Mouse (Mus musculus) spleen, embryonic (tissue): ENCODE data around the gene Ncor1.
"Not testable (repeated sequence)": the region's sequence is repeated elsewhere in the genome, so short reads cannot be mapped to it uniquely, and the experiment has no call there.

Source experiments
- CTCF ChIA-PET: fragments of 350-600 bp; sonication (Branson Sonifier 250); formaldehyde crosslinking; loops from one replicate; lab custom pipeline; 2022; lab: Charles Lee

The Ncor1 gene

DNA sequence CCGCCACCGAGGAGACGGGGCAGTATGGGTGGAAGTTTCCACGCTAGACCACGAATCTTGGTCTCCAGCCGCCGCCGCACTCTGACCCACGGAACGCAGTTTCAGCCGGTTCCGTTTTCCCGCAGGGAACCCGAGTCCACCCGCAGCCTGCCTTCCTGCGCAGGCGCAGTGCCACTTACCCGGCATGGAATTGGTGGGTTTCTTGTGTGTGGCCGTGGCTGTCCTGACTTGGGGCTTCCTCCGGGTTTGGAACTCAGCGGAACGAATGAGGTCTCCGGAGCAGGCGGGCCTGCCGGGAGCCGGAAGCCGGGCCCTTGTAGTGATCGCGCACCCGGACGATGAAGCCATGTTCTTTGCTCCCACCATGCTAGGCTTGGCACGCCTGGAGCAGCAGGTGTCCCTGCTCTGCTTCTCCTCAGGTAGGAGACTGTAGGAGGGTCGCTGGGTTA is at the start of gene Ncor1, which contains the start of gene Pigl:
Ncor1 (minus strand) TSS at position 266 of the 449 bp plus-strand sequence.
Pigl (plus strand) TSS at position 185 of the 449 bp plus-strand sequence.
- CTCF ChIA-PET, result no interaction called here

DNA sequence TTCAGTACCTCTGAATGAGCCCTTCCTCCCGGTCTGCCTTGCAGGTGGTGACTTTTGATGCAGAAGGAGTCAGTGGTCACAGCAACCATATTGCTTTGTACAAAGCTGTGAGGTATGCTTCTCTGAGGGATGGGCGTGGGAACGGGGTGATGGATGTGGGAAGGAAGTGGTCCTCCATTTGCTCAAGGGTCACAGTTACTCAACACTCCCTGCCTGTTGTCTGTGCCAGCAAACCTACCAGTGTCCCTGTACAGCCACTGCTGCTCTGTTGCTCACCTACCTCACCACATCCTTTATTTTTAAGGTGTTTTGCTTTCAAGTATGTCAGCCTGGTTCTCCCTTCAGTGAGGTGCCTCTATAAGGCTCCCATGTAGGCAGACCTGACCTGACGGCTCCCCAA is 49.3 kb upstream of the Ncor1 start:
- CTCF ChIA-PET, result interaction anchor here (0.6 kb wide), 1 partner anchor 46 kb away, joined by 3 read pairs; no protein-coding TSS in a partner anchor

DNA sequence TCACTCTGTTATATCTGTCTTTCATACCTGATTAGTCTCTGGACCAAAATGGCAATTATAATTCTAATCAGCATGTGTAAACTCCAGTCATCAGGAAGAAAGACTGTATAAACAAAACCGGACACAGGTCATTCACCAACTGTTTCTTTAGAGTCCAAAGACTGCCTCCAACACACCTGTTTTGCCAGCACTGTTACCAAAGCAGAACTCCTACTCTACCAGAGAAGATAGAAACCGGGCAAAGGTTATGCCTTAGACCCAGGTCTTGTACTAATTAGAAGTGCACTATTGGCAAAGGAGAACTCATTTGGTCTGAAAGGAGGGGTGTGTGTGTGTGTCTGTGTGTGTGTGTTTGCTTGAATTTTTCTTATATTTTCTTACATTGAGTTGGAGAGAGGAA is 42.2 kb upstream of the Ncor1 start:
- CTCF ChIA-PET, result no interaction called here

DNA sequence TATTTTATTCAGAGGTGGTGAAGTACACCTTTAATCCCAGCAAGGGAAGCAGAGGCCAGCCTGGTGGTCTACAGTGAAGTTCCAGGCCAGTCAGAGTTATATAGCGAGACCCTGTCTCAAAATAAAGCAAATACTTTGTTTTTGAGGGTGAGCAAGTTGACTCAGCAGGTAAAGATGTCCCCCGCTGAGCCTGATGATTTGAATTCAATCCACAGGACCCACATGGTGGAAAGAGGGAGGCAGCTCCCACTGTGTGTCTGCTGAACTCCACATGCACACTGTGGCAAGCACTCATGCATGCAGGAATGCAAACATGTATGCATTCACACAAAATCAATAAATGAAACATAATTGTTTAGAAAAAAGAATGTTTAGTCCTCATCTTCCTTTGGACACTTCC is 40.5 kb upstream of the Ncor1 start:
- CTCF ChIA-PET, result no interaction called here

DNA sequence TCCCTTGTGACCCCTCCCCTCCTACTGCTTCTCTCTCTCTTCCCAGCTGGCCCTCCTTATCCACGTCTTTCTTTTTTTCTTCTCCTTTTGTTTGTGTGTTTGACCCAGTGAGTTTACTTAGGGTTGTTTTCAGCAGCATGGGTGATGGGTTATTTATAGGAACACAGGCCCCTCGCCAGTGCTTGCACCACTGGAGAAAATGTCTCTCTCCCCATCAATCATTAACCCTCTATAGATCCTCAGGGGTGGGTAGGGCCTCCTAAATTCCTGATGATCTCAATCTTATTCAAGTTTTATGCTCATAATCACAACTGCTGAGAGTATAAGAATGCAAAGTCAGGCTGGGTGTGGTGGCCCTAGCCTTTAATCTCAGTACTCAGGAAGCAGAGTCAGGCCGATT is 38.8 kb upstream of the Ncor1 start:
- CTCF ChIA-PET, result no interaction called here

DNA sequence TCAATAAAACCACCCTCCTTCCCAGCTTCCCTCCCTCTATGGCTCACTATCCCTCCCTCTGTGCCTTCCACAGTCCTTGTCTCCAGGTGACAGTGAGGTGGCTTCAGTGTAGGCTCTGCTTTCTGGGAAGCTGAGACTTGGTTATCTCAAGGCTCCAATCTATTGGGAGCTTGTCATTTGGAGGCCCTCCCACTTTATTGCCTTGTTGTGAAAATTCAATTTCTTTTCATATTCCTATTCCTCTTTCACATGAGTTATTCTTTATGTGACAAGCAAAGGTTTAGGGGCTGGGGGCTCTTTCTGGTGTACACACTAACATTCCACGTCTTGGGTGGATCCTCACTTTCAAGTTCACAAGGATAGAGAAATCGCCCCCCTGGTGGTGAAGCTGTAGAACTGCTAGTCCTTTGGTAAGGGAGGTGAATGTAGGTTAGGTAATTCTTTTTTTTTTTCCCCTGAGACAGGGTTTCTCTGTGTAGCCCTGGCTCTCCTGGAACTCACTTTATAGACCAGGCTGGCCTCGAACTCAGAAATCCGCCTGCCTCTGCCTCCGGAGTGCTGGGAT is 37.9 kb upstream of the Ncor1 start:
- CTCF ChIA-PET, result interaction anchor here (0.9 kb wide), 1 partner anchor 23 kb away, joined by 3 read pairs; no protein-coding TSS in a partner anchor

DNA sequence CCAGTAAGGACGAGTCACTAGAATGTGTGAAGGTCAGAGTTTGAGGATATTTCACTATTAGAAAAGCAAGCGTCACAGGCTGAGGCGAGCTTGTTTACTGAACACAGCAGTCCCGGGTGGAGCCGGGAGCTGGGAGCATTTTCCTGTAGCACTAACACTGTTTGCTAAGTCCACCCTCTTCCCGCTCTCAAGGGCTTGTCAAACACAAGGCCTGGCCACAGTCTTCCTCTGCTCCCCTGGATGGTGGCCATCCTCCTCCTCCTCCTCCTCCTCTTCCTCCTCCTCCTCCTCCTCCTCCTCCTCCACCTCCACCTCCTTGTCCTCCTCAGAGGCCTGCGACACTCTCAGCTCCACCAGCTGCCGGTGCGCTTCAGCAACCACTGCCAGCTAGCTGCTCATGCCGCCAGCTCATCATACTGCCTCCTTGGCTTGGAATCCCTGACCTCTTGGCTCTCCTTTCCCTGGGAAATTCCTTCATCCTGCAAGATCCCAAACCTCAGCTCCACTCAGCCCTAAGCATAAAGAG is 37.0 kb upstream of the Ncor1 start:
- CTCF ChIA-PET, result interaction anchor here (0.6 kb wide), 1 partner anchor 28 kb away, joined by 4 read pairs; no protein-coding TSS in a partner anchor

DNA sequence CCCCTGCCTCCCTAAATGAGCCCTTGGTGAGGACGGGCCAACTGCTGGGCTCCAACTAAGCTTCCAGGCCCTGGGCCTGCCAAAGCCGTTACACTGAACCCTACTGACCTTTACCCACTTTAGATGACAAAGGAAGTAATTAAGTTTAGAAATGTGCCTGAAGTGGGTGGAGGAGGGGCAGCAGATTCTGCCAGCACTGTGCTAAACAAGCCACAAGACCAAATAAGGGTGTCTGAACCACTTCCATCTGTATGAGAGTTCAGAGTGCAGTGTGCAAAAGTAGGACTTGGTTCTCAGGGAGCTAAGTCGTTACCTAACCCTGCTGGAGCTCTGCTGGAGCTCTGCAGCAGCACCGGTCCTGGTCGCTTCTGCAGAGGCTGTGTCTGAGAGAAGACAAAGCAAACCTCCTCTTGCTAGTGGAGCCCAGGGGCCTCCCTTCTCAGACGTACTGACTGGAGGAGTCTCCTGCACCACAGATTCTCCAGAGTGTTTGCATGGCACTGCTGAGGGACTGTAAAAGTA is 36.5 kb upstream of the Ncor1 start:
- CTCF ChIA-PET, result interaction anchor here (0.6 kb wide), 1 partner anchor 28 kb away, joined by 4 read pairs; no protein-coding TSS in a partner anchor

DNA sequence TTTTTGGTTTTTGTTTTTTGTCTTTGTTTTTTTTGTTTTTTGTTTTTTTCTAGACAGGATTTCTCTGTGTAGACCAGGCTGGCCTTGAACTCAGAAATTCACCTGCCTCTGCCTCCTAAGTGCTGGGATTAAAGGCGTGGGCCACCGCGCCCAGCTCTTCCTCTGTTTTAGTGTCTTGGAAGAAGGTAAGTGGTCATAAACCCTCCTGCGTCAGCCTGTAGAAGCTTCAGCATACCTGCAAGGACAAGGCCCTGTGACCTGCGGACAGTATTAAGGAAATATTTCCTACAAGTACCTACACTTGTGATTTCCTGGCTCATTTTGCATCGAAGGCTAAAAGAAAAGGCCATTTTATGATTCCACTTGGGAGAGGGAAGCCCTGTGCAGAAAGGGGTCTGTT is 35.4 kb upstream of the Ncor1 start:
- CTCF ChIA-PET, result no interaction called here

DNA sequence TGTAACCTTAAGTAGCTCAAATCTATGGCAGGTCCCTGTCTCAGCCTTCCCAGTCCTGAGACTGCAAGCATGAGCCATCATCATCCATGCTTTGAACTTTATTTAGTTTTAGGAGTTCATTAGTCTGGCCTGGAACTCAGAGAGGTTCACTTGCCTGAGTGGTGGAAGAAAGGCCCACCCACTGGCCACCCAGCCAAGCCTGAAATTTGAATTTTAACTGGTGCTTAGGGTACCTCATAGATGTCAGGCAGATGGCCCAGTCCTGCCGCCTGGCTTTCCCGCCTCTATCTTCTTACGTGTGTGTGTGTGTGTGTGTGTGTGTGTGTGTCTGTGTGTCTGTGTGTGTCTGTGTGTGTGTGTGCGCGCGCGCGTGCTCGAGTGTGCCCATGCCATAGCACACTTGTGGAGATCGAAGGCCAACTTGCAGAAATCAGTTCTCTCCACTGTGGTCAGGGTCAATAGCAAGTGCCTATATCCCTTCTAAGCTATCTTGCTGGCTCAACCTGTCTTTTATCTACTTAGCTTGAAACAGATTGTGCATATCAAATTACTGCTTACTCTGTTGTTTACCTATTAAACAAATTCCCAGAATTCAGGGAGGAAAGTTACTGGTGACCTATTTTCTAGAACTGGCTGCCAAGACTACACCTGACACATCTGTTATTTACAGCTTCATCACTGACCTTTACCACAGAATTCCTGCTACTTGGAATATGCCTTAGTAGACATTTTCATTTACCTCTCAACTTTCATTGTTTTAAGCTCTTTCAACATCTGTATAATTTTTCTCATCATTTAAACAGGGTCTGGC is 29.4 kb upstream of the Ncor1 start:
- CTCF ChIA-PET, result interaction anchor here (0.7 kb wide), 1 partner anchor 103 kb away, joined by 3 read pairs; no protein-coding TSS in a partner anchor

DNA sequence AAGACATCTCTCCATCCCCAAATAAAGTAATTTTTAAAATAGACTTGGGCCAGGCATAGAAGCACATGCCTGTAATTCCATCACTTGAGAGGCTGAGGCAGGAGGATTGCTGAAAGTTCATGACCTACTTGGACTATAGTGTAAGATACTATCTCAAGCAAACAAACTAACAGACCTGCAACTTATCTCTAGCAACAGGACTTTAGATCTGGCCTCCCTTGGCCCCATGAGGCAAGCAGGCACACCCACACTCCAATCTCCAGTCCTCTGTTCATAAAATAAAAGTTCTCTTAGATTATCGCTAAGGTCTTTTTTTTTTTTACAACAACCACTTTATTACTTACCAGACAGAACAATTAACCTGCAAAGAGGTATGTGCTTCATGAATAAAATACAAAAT is 28.6 kb upstream of the Ncor1 start:
- CTCF ChIA-PET, result no interaction called here

DNA sequence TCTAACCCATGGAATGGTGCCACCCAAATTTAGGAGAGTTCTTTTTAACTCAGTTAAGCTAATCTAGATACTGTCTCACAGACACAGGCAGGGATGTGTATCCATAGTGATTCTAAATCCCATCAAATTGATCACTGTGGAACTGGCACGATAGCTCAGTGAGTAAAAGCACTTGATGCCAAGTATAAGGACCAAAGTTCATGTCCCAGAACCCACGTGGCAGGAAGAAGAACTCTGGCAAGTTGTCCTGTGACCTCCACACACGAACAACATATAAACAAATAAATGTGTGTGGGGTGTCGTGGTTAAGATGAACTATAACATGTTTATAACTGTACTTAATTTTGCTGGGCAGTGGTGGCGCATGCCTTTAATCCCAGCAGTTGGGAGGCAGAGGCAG is 21.2 kb upstream of the Ncor1 start:
- CTCF ChIA-PET, result no interaction called here

DNA sequence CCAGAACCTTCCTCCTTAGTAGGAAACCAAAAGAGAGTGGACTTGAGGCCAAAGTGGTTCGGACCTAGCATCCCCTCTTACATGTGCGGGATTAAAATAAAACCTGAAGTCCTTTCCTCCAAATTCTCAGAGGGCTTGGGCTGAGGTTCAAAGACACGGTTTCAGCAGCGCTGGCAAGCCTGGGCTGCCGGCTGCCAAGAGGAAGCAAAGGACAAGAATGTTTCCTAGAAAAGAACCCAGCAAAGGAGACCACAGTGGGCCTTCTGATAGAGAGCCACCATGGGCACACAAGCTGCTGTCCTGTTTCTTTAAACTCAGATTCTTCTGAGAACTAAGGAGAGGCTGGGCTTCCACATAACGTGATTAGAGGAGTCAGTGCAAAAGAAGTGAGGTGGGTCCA is 20.6 kb upstream of the Ncor1 start:
- CTCF ChIA-PET, result no interaction called here

DNA sequence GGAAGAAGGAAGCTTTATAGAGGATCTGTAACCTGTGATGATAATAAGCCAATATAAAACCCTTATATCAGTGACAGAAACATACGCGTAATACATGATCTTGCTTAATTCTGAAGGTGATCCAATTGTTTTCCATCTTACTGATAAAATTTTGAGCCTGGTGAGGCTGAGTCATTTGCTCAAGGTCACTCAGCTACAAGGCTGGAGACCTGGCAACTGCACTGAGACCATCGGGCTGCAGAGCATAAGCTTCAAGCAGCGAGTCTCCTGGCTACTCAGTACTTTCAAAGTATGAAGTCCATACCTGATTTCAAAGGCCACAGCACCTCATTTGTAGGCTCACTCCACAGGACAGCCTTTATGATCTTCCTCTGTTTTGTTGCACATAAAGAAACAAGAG is 17.8 kb upstream of the Ncor1 start:
- CTCF ChIA-PET, result no interaction called here

DNA sequence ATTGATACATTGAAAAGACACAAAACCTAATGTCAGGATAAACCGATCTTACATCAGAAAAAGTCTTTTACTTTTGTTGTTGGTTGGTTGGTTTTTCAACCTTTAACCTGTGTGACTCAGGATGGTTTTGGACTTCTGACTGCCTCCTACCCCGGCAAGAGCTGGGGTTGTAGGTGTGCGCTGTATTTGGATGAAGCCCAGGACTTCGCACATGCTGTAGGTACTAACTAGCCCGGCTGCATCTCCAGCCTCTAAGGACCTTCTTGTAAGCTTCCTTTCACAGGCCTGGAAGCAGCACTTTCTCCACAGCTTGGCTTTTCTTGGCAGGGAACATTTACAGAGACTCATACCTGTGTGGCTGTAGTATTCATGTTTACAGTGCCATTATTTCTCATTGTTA is 15.2 kb upstream of the Ncor1 start:
- CTCF ChIA-PET, result no interaction called here

DNA sequence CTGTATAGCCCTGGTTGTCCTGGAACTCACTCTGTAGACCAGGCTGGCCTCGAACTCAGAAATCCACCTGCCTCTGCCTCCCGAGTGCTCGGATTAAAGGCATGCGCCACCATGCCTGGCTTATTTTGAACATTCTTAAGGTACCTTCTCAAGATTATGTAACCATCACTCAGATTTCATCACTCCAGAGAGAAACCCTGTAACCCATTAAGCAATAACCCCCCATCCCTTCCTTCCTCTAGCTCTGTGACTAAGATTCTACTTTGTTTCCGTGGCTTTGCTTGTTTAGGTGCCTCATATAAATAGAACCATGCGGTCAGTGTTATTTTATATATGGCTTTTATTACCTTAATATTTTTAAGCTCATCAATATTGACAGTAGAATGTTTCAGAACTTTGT is 12.1 kb upstream of the Ncor1 start:
- CTCF ChIA-PET, result no interaction called here

DNA sequence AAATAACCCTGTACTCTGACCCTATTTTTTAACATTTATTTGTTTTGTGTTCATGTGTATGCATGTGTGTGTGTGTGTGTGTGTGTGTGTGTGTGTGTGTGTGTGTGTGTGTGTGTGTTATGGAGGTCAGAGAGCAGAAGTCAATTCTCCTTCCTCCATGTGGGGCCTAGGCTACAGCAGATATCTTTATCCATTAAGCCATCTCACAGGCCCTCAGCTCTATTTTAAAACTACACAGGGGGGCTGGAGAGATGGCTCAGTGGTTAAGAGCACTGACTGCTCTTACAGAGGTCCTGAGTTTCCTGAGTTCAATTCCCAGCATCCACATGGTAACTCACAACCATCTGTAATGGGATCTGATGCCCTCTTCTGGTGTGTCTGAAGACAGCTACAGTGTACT is 8.9 kb upstream of the Ncor1 start:
- CTCF ChIA-PET, result interaction anchor here (0.6 kb wide), 1 partner anchor 12 kb away, joined by 3 read pairs; no protein-coding TSS in a partner anchor

DNA sequence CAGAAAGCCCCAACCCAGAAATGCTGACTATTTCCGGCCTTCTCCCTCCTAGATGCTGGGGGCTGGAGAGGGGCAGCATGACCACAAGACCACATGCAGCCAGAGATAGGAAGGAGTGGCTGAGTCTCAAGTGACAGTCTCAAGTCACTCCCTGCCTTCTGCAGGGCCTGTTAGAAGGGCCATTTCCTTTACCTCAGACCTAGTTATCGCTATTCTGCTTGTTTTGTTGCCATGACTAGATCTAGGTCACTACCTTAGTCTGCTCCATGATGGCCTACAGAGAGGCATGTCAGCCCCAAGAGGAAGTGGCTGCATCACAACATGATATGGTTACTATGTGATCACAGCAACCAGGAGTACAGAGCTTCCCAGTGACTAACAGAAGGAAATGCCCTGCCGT is 8.2 kb upstream of the Ncor1 start:
- CTCF ChIA-PET, result no interaction called here

DNA sequence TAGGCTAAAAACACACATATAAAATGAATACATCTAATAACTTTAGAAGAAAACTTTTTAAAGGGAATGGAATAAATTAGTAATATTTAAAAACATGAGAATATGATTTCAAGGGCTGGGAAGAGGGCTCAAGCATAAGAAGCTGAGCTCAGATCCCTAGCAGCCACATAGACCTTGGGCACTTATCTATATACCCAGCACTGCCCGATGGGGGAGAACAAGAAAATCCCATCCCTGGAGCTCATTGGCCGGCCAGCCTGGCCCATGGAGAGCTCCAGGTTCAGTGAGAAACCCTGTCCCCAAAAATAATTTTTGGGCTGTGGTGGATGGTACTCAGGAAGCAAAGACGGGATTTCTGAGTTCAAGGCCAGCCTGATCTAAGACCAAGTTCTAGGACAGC is 7.5 kb upstream of the Ncor1 start:
- CTCF ChIA-PET, result no interaction called here

DNA sequence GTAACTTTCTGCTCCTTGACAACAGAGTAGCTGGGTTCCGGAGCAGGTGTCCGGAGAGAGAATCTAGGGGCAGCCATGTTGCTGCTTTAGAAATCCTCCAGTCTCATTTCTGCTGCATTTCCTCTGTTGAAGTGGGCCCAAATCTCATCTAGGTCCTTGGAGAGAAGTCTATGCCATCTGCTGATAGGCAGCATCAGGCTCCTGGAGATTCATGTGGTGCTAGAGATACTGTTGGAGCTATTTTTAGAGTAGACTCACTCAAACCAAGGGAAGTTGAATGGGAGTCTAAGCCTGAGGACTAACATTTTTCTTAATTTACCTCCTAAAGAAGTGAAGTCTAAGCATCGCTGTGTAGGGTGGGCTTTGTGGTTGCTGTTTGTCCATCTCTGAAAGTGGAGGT is 6.4 kb upstream of the Ncor1 start:
- CTCF ChIA-PET, result no interaction called here

DNA sequence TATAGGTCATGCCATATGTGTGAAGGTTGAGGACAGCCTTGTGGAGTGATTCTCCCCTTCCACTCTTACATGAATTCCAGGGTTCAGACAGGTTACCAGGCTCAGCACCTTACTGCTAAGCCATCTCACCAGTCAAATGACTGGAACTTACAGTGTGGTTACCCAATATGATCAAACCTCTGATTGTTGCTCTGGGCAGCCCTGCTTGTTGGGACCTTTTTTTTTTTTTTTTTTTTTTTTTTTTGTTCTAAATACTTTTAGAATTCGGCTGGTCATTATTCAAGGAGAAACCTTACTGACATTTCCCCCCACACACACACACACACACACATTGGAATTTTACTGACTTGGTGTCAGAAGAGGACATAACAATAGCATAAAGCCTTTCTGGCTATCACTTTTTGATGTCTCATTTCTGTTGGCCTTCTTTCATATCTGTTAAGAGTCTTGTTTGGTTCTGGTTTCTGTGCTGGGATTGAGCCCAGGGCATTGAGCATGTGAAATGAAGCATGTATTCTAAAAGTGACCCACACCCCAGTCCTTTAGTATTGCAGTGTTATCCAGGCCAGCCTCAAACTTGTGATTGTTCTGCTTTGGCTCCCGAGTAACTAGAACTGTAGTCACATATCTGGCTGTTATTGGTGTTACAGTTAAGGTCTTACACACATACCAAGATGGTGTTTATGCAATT is 5.0 kb upstream of the Ncor1 start:
- CTCF ChIA-PET, result no interaction called here

DNA sequence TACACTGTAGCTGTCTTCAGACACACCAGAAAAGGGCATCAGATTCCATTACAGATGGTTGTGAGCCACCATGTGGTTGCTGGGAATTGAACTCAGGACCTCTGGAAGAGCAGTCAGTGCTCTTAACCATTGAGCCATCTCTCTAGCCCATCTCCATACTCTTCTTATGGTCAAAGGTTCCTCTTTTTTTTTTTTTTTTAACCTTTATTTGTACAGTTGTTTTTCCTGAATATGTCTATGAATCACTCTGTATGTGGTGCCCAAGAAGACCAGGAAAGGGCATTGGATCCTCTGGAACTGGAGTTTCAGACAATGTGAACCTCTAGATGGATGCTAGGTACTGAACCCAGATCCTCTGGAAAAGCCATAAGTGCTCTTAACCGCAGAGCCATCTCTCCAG is 4.2 kb upstream of the Ncor1 start:
- CTCF ChIA-PET, result not testable (repeated sequence)
